Mouse (Mus musculus): Measurements from ENCODE around the gene Abi3. TPM values are rescaled to one million over a fixed set of nuclear protein-coding genes. Genes with fewer than 3 reads are reported as not detected.

Gene Abi3
- total and polyA plus RNA-seq, 3 experiments, result 24.4 to 74.5 (median 31.4) TPM

GRCm38 (mm10) chr11:95838999-95839868 is 3.0 kb downstream of the Abi3 start (continued):
- TF ChIP-seq GABPA (IDR thresholded peaks at IDR 0.05; ENCODE audit: insufficient replicate concordance, low read depth, low read length), result no peak

DNA sequence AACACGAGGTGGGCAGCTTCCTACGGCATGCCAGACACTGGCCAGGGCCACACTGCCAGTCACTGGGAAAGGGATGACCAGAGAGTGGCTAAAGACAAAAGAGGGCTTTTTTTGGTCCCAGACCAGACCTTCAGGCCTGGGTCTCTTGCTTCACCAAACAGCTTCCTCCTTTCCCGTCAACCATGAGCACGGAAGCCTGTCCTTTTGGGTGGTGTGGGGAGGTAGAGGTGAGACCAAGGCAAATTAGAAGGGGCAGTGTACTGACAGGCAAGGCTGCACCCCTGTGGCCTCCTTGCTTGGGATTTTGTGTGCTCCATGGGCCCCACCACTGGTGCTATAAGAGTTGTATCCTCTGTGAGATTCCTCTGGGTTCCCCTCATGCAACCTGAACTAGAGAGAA is 3.7 kb downstream of the Abi3 start:
- dilution Hi-C loops (cut with MboI; ENCODE audit: extremely low pct_ligation_motif_present, extremely low pct_unique_long_range_greater_than_20kb, low sequenced_read_pairs) (no loop called here), in situ Hi-C loops (cut with MboI; ENCODE audit: low pct_ligation_motif_present, low pct_unique_long_range_greater_than_20kb, low sequenced_read_pairs) (no loop called here)
- no peak for DNase-seq (ENCODE audit: extremely low read depth)
- peak overlapping the region; percentile 82 for H3K4me2 ChIP-seq (ENCODE audit: insufficient read depth, low read depth, poor library complexity, severe bottlenecking)
- no peaks in the 10 kb centered on the region for H3K27me3 ChIP-seq (replicated peaks)
- H3K36me3 ChIP-seq (replicated peaks in 1 of 2; ENCODE audit: control insufficient read depth in 1 of 2, insufficient read depth in 1 of 2, low read length in 1 of 2), result peaks cover 20 to 28% of the 10 kb centered on the region in 2 experiments
- no peaks in the 10 kb centered on the region for H3K9me3 ChIP-seq (replicated peaks; ENCODE audit: low read length)
- H3K79me2 ChIP-seq (replicated peaks; ENCODE audit: control insufficient read depth, extremely low read depth, insufficient read depth, poor library complexity, severe bottlenecking), result peaks cover 39% of the 10 kb centered on the region
- peak overlapping the region; percentile 20 to 40 (median 24) for H3K4me3 ChIP-seq (replicated peaks in 1 of 3; ENCODE audit: low read depth in 2 of 3, low read length in 2 of 3, poor library complexity in 1 of 3)
- H3K4me1 ChIP-seq (ENCODE audit: control insufficient read depth in 1 of 2, insufficient read depth in 2 of 2), result peaks cover 47 to 86% of the 10 kb centered on the region in 2 experiments
- TF ChIP-seq ELF1 (IDR thresholded peaks at IDR 0.05; ENCODE audit: low read depth, low read length) (peak; percentile 38), CTCF (conservative IDR thresholded peaks at IDR 0.05 in 1 of 2, IDR thresholded peaks at IDR 0.05 in 1 of 2; ENCODE audit: low read depth in 2 of 2, low read length in 2 of 2) (peak in 1 of 2 experiments; percentile 3; a peak in 1 of 4 replicates), MAZ (IDR thresholded peaks at IDR 0.05; ENCODE audit: low read depth, low read length) (peak; percentile 37; the same call in 1 of the 2 replicates), MYC (IDR thresholded peaks at IDR 0.05; ENCODE audit: low read depth, low read length) (0 out of 2 replicates have a peak, but pooled peaks have one; percentile 25), CHD1 (IDR thresholded peaks at IDR 0.05; ENCODE audit: low read depth, low read length) (no peak), ZC3H11A (IDR thresholded peaks at IDR 0.05; ENCODE audit: low read depth, low read length) (no peak)
- H3K27ac ChIP-seq (ENCODE audit: insufficient read depth, low read depth), result peak overlapping the region; percentile 85
- peak overlapping the region; percentile 29 for H3K9ac ChIP-seq (ENCODE audit: insufficient read depth, low read depth)

GRCm38 (mm10) chr11:95837059-95837458 is 5.2 kb downstream of the Abi3 start, which contains the start of gene Gngt2:
Gngt2 (plus strand) TSS chr11:95837216.
- TF ChIP-seq NRF1 (IDR thresholded peaks at IDR 0.05; ENCODE audit: low read depth, low read length) (no peak), BHLHE40 (IDR thresholded peaks at IDR 0.05; ENCODE audit: low read depth, low read length) (no peak), USF1 (IDR thresholded peaks at IDR 0.05; ENCODE audit: low read depth, low read length) (no peak), HCFC1 (IDR thresholded peaks at IDR 0.05; ENCODE audit: low read depth, low read length) (no peak), MYC (IDR thresholded peaks at IDR 0.05; ENCODE audit: low read depth, low read length) (no peak), JUN (IDR thresholded peaks at IDR 0.05; ENCODE audit: insufficient read depth, low read depth, low read length) (no peak), ETS1 (conservative IDR thresholded peaks at IDR 0.05; ENCODE audit: low read depth, low read length) (no peak), MAFK (IDR thresholded peaks at IDR 0.05; ENCODE audit: insufficient replicate concordance, low read length) (no peak)
- Histone ChIP-seq H3K79me2 (replicated peaks; ENCODE audit: control insufficient read depth, extremely low read depth, insufficient read depth, poor library complexity, severe bottlenecking) (peaks cover 39% of the 10 kb centered on the region), H3K36me3 (replicated peaks in 1 of 2; ENCODE audit: control insufficient read depth in 1 of 2, insufficient read depth in 1 of 2, low read length in 1 of 2) (peaks cover 33 to 43% of the 10 kb centered on the region in 2 experiments), H3K27me3 (replicated peaks) (no peaks in the 10 kb centered on the region), H3K27ac (ENCODE audit: insufficient read depth, low read depth) (peak within 1 kb of the TSS; percentile 85; the same call in 1 of the 2 replicates), H3K9ac (ENCODE audit: insufficient read depth, low read depth) (peak within 1 kb of the TSS; percentile 29; the same call in 1 of the 2 replicates), H3K4me2 (ENCODE audit: insufficient read depth, low read depth, poor library complexity, severe bottlenecking) (peak within 1 kb of the TSS; percentile 82), H3K4me3 (replicated peaks in 1 of 3; ENCODE audit: low read depth in 2 of 3, low read length in 2 of 3, poor library complexity in 1 of 3) (peak within 1 kb of the TSS in 2 of 3 experiments; percentile 4 to 40), H3K4me1 (ENCODE audit: control insufficient read depth in 1 of 2, insufficient read depth in 2 of 2) (peaks cover 50 to 92% of the 10 kb centered on the region in 2 experiments), H3K9me3 (replicated peaks; ENCODE audit: low read length) (no peaks in the 10 kb centered on the region)
- in situ Hi-C loops (cut with MboI; ENCODE audit: low pct_ligation_motif_present, low pct_unique_long_range_greater_than_20kb, low sequenced_read_pairs) (no loop called here), dilution Hi-C loops (cut with MboI; ENCODE audit: extremely low pct_ligation_motif_present, extremely low pct_unique_long_range_greater_than_20kb, low sequenced_read_pairs) (no loop called here)
- no peak for DNase-seq (ENCODE audit: extremely low read depth)

Data from CH12.LX (cell line).